ENCODE assay signal across 22 mouse cellular contexts in genomic region chr16:96934795-96935194, GRCm38 (mm10).
DNase-seq lines count a peak whose midpoint lies in the region; ATAC-seq lines count a peak whose summit lies in the region.
"Had no signal": no experiment of that assay in that cellular context is flagged by ENCODE, and none has a peak within 500 bp of the region (broad histone marks: within the 10 kb centered on the region; RNA-seq: fewer than 3 reads in every experiment).

No protein-coding gene starts in this region.

- H3K27ac ChIP-seq in heart, embryonic 10.5 days = no peak overlapping the region
- H3K27ac ChIP-seq in midbrain, embryonic 10.5 days (replicated peaks) = no peak overlapping the region

- no peaks in the 10 kb centered on the region for H3K27me3 ChIP-seq in heart, embryonic 10.5 days (ENCODE audit: insufficient read depth, poor library complexity, severe bottlenecking)
- H3K27me3 ChIP-seq in megakaryocyte, embryonic 14.5 days (replicated peaks) = no peaks in the 10 kb centered on the region
- H3K27me3 ChIP-seq in midbrain, embryonic 10.5 days (ENCODE audit: low read depth, poor library complexity, severe bottlenecking) = no peaks in the 10 kb centered on the region

- peak; percentile 59; the same call in 1 of the 2 replicates for ATAC-seq in frontal cortex, adult (ENCODE audit: low TSS enrichment)
- ATAC-seq in megakaryocyte, adult 5-6 weeks (ENCODE audit: poor library complexity, severe bottlenecking) = no peak
- ATAC-seq: activated CD4-positive, CD25-positive, alpha-beta regulatory T cell, adult 4 months; CD4-positive, CD25-positive, alpha-beta regulatory T cell, adult 4 months; Patski had no signal

- no peaks in the 10 kb centered on the region for H3K36me3 ChIP-seq in heart, embryonic 10.5 days
- H3K36me3 ChIP-seq in megakaryocyte, embryonic 14.5 days (replicated peaks; ENCODE audit: low read length) = no peaks in the 10 kb centered on the region
- no peaks in the 10 kb centered on the region for H3K36me3 ChIP-seq in midbrain, embryonic 10.5 days
- H3K36me3 ChIP-seq: G1E had no signal

- H3K4me1 ChIP-seq in heart, embryonic 10.5 days = peaks cover 6% of the 10 kb centered on the region; the same call in 1 of the 2 replicates
- H3K4me1 ChIP-seq in megakaryocyte, embryonic 14.5 days = no peaks in the 10 kb centered on the region
- H3K4me1 ChIP-seq in midbrain, embryonic 10.5 days = no peaks in the 10 kb centered on the region

- WGBS in heart, embryonic 10.5 days = 93% methylated on average over 2 of the region's 2 CpGs
- WGBS in midbrain, embryonic 10.5 days = 87% methylated on average over 2 of the region's 2 CpGs

- no peak overlapping the region for H3K4me3 ChIP-seq in heart, embryonic 10.5 days
- peak overlapping the region; percentile 3 for H3K4me3 ChIP-seq in megakaryocyte, embryonic 14.5 days (replicated peaks)
- H3K4me3 ChIP-seq in midbrain, embryonic 10.5 days = no peak overlapping the region

- DNase-seq in frontal cortex, postnatal 14 days (ENCODE audit: low spot score in 2 of 2) = no peak
- DNase-seq in heart, embryonic 10.5 days (ENCODE audit: low spot score) = peak; percentile 53
- no peak for DNase-seq in heart, adult 8-10 months (ENCODE audit: low spot score)
- peak; percentile 22 for DNase-seq in brain, adult 2 months (ENCODE audit: low read depth, low spot score)
- DNase-seq in midbrain, embryonic 10.5 days (ENCODE audit: low spot score) = no peak
- DNase-seq: adrenal gland, adult 2 months; adrenal gland, adult 8-10 months; adrenal gland, postnatal 10 days; adrenal gland, postnatal 14 days; adrenal gland, postnatal 25 days; adrenal gland, postnatal 36 days; B cell, adult 2 months; cerebellum, adult 11 months; cerebellum, adult 11-12 months; cerebellum, adult 18-20 months had no signal

- H3K9me3 ChIP-seq in heart, embryonic 10.5 days = no peaks in the 10 kb centered on the region
- no peaks in the 10 kb centered on the region; the same call in 1 of the 2 replicates for H3K9me3 ChIP-seq in megakaryocyte, embryonic 14.5 days
- no peaks in the 10 kb centered on the region for H3K9me3 ChIP-seq in midbrain, embryonic 10.5 days (replicated peaks)
- H3K9me3 ChIP-seq: G1E had no signal

Comparison
In these comparisons a context has a peak if more than half of its experiments do, and no peak if none do; other contexts are left out.
1. DNase-seq: peak in heart, embryonic 10.5 days (single experiment) and brain, adult 2 months (single experiment); none in frontal cortex, postnatal 14 days (0 of 2), heart, adult 8-10 months (single experiment) and midbrain, embryonic 10.5 days (single experiment).